Mouse (Mus musculus): Measurements from ENCODE around the gene Pam.

The Pam gene

DNA sequence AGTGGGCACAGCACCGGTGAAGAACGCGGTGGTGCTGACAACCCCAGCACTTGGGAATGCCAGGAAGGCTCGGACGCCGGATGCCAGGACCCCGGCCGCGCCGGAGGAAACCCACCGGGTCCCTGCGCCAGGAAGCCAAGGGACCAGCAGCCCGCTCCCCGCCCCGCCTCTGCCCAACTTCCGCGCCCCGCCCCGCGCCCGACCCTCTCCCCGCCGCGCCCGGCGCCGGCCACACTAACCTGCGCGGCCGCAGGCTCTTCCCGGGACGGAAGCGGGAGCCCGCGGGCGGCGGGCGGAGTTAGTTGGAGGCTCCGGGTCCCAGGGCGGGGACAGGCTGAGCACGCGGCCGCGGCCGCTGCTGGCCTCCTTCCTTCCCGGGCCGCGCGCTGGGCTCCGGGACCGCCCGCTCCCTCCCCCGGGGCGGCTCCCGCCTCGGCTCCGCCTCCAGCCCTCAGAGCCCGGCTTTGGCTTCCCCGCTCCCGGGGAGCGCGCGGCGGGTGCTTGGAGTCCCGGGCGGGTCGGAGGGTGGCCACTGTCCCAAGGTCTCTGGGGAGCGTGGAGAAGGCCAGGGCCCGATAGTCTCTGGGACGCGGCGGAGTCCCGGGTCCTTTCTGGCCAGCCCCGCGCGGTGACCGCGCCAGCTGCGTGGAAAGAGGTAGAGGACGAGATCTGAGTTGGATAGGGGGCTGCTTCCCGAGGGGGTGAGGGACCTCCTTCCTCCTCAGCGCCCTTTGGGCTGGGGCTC lies at the start of gene Pam:
Gene Pam (minus strand): TSS at position 401 of the 745 bp plus-strand sequence.
- DNase-seq (ENCODE audit: low spot score in 2 of 2), result peak; percentile 85 to 88

DNA sequence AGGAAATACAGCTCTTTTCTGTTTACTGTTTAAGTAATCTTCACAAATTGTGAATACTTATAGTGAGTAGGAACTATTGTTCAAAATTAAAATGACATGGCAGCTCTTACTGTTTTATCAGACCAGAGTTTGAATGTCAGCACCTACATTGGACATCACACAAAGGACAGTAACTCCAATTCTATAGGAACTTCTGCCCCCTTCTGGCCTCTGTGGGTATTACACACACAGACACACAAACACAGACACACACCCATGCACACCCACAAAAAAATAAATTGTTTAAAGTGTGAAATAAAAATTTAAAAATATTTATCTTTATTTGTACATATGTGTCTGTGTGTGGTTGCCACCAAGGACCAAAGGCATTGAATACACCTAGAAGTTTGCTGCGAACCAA lies 49.4 kb upstream of the Pam start:
- no peak for DNase-seq (ENCODE audit: low spot score in 2 of 2)

- no peak for DNase-seq (ENCODE audit: low spot score in 2 of 2)
Observed at GRCm38 (mm10) chr1:98131244-98131643, 35.8 kb upstream of the Pam start.

- no peak for DNase-seq (ENCODE audit: low spot score in 2 of 2)
Observed at GRCm38 (mm10) chr1:98129561-98130347, 34.3 kb upstream of the Pam start.

GRCm38 (mm10) chr1:98129111-98129510 lies 33.7 kb upstream of the Pam start:
- DNase-seq (ENCODE audit: low spot score in 2 of 2), result no peak

GRCm38 (mm10) chr1:98128338-98129096 lies 33.1 kb upstream of the Pam start:
- no peak for DNase-seq (ENCODE audit: low spot score in 2 of 2)

- DNase-seq (ENCODE audit: low spot score in 2 of 2), result no peak
Observed at GRCm38 (mm10) chr1:98126268-98126667, 30.8 kb upstream of the Pam start.

GRCm38 (mm10) chr1:98124727-98125126 lies 29.3 kb upstream of the Pam start:
- DNase-seq (ENCODE audit: low spot score in 2 of 2), result no peak

GRCm38 (mm10) chr1:98119595-98119994 lies 24.1 kb upstream of the Pam start:
- no peak for DNase-seq (ENCODE audit: low spot score in 2 of 2)

- DNase-seq (ENCODE audit: low spot score in 2 of 2), result no peak
Observed at GRCm38 (mm10) chr1:98107599-98107998, 12.2 kb upstream of the Pam start.

DNA sequence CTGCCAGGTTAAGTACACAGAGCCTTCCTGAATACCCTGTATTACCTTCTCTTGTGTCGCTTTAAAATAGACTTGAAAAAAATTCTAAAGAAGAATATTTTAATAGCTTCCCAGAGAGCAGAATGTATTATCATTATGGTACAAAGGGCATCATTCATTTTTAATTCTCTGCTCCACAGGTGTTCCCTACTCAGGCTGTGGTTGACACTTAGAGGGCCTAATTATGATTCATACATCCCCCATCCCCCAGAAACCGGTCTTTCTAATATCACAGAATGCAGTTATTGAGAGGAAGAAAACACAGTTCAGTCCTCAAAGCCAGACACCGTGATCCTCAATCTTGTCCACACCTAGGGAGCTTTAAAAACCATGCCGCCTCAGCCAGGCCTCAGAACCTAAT lies 4.0 kb upstream of the Pam start:
- DNase-seq (ENCODE audit: low spot score in 2 of 2), result no peak

GRCm38 (mm10) chr1:98097957-98098729 lies 2.7 kb upstream of the Pam start:
- no peak for DNase-seq (ENCODE audit: low spot score in 2 of 2)

DNA sequence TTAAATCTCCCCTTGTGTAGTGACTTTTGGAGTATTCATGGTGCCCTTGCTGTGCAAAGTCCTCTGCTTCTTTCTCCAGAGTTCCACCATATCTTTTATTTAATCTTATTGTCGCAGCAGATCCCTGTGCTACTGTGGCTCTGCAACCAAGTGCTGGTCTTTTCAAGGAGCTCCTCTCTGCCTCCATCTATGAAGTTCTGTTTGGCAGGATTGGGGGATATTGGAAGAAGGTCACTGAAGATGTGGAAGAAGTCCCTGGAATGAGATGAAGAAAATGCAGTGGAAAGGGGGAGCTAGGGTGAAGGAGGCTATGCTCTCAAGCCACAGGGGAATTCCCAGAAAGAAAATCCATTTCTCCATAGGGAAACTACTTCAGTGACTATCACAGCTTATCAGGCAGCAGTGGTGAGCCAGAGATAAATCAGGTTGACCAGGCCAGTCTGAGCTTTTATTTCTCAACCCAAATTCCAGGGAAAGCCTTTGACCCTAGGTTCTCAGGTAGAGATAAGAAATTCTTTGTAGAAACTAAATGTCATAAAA lies 1.0 kb upstream of the Pam start:
- no peak for DNase-seq (ENCODE audit: low spot score in 2 of 2)

DNA sequence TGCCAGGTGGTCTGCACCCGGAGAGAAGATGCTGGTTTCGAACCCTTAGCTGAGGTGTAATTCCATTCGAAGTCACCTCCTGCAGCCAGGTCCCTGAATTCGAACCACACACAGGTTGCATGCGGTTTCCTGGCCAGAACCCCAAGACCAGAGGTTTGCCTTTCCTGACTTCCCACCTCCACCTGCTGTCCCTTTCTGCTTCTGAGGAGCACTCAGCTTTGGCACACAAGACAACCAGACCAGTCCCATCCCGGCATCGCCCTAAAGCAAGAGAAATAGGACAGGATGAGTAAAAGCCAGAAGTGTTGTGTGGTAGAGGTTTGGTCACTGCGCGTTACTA lies 515 bp upstream of the Pam start:
- no peak for DNase-seq (ENCODE audit: low spot score in 2 of 2)

DNA sequence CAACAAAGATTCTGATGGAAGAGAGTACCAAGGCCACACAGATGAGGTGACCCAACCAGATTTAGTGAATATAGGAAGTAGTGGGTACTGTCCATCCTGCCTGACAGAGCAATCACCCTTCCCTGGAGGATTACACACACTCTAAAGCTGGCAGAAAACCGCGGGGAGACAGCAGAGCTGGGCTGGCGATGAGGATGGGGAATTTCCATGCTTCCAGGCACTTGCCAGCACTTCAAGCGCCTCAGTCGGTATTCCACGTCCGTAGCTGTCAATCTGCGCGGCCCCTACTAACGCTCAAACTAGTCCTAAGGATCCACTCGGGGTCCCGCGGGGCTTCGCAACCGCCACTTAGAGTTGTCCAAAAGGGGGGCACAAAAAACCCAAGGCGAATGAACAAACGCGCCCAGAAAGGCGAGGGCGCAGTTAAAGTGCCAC lies 618 bp downstream of the Pam start:
- DNase-seq (ENCODE audit: low spot score in 2 of 2), result peak in 1 of 2 experiments; percentile 29

GRCm38 (mm10) chr1:98089336-98089975 lies 6.0 kb downstream of the Pam start:
- DNase-seq (ENCODE audit: low spot score in 2 of 2), result no peak

GRCm38 (mm10) chr1:98086456-98086855 lies 9.0 kb downstream of the Pam start:
- DNase-seq (ENCODE audit: low spot score in 2 of 2), result no peak

- DNase-seq (ENCODE audit: low spot score in 2 of 2), result no peak
Observed at GRCm38 (mm10) chr1:98084596-98085274, 10.7 kb downstream of the Pam start.

DNA sequence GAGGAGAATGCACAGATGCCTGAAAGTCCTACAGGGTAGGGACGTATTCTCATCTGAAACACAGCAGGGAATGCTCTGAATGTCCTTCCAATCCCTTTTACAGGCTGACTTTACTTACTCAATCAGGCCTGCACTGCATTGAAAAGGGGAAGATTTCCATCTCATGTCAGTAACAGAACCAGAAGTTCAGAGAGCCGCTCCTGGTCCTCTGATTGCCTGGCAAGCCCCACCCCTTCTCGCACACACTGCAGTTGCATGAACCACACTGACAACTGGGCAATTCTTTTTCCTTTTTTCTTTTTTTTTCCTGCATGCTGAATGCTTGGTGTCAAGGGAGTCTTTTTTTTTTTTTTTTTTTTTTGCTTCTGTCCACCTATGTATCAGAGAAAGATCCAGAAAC lies 11.9 kb downstream of the Pam start:
- no peak for DNase-seq (ENCODE audit: low spot score in 2 of 2)

- DNase-seq (ENCODE audit: low spot score in 2 of 2), result no peak
Observed at GRCm38 (mm10) chr1:98082988-98083387, 12.5 kb downstream of the Pam start.

Data from urinary bladder, postnatal 36 days (tissue).